ENCODE assay signal across 9 mouse cellular contexts in the genomic region with DNA sequence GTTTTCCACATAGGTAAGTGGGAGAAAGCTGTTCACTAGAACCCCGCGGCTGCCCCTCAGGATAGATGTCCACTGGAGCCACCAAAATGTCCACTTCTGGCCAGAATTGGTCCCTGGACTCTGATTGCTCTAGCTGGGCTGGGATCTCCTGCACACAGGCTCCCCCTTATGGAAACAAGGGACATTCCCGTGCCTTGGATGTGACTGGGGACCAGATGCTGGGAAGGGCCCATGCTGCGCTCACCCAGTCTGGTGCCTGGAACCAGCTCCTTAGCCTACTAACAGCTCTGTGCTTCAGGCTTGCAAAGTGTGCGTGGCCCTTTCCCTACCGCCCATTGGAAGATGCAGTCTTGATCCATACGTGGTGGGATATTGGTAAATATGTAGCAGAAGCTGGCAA.
A peak's percentile ranks its signal among the peaks of the same experiment; 100 is the strongest.
DNase-seq lines count a peak whose midpoint lies in the region; ATAC-seq and TF ChIP-seq lines count a peak whose summit lies in the region.
"Had no signal": no experiment of that assay in that cellular context is flagged by ENCODE, and none has a peak within 500 bp of the region (broad histone marks: within the 10 kb centered on the region; RNA-seq: fewer than 3 reads in every experiment).

No protein-coding gene starts in this region.

- H3K4me2 ChIP-seq in CH12.LX (ENCODE audit: insufficient read depth, low read depth, poor library complexity, severe bottlenecking): no peak overlapping the region
- H3K4me2 ChIP-seq: stomach, embryonic 15.5 days had no signal

- no peaks in the 10 kb centered on the region for H3K36me3 ChIP-seq in CH12.LX (replicated peaks in 1 of 2; ENCODE audit: control insufficient read depth in 1 of 2, insufficient read depth in 1 of 2, low read length in 1 of 2)
- H3K36me3 ChIP-seq: stomach, embryonic 15.5 days had no signal

- H3K27ac ChIP-seq in CH12.LX (ENCODE audit: insufficient read depth, low read depth): no peak overlapping the region
- H3K27ac ChIP-seq: stomach, embryonic 15.5 days had no signal

- dilution Hi-C loops in CH12.LX (cut with MboI; ENCODE audit: extremely low pct_ligation_motif_present, extremely low pct_unique_long_range_greater_than_20kb, low sequenced_read_pairs): no loop called here

- H3K27me3 ChIP-seq in CH12.LX (replicated peaks): peaks cover 29% of the 10 kb centered on the region
- H3K27me3 ChIP-seq: stomach, embryonic 15.5 days had no signal

- peak in 1 of 2 experiments; percentile 41; a peak in 2 of 4 replicates for TF ChIP-seq CTCF in CH12.LX (conservative IDR thresholded peaks at IDR 0.05 in 1 of 2, IDR thresholded peaks at IDR 0.05 in 1 of 2; ENCODE audit: low read depth in 2 of 2, low read length in 2 of 2)

- ATAC-seq in inflammation-experienced regulatory T-cells, adult 6 months: no peak

- peak; percentile 33 for TF ChIP-seq RAD21 in CH12.LX (IDR thresholded peaks at IDR 0.05; ENCODE audit: low read depth, low read length)

- no peak for DNase-seq in CH12.LX (ENCODE audit: extremely low read depth)
- peak; percentile 49 to 82 for DNase-seq in adrenal gland, adult (ENCODE audit: inconsistent age in 2 of 2, low spot score in 1 of 2)
- DNase-seq in embryo, embryonic 9.5 days (ENCODE audit: extremely low spot score): peak; percentile 42
- peak; percentile 10 for DNase-seq in heart, postnatal 25 days (ENCODE audit: low spot score)
- DNase-seq in layer of hippocampus, postnatal 10 days (ENCODE audit: low spot score in 2 of 2): peak; percentile 65 to 67
- DNase-seq in lung, postnatal 4 days: peak; percentile 39 to 49
- no peak for DNase-seq in T-cell, adult 2 months (ENCODE audit: low spot score)

- intact Hi-C loops in heart, postnatal 25 days (cut with DNase I): loop anchor here (1.0 to 10.0 kb wide), 3 partner anchors 151 to 332 kb away; no protein-coding TSS in a partner anchor

- in situ Hi-C loops in CH12.LX (cut with MboI; ENCODE audit: low pct_ligation_motif_present, low pct_unique_long_range_greater_than_20kb, low sequenced_read_pairs): no loop called here

- no peaks in the 10 kb centered on the region for H3K79me2 ChIP-seq in CH12.LX (replicated peaks; ENCODE audit: control insufficient read depth, extremely low read depth, insufficient read depth, poor library complexity, severe bottlenecking)

- no peak for TF ChIP-seq POLR2A in CH12.LX (IDR thresholded peaks at IDR 0.05; ENCODE audit: low read depth, low read length)

- H3K9me3 ChIP-seq in CH12.LX (replicated peaks; ENCODE audit: low read length): peaks cover 5% of the 10 kb centered on the region
- H3K9me3 ChIP-seq: stomach, embryonic 15.5 days had no signal

- TF ChIP-seq EP300 in CH12.LX (IDR thresholded peaks at IDR 0.05; ENCODE audit: low read length): no peak

- H3K9ac ChIP-seq in CH12.LX (ENCODE audit: insufficient read depth, low read depth): no peak overlapping the region
- H3K9ac ChIP-seq: stomach, embryonic 15.5 days had no signal

- H3K4me3 ChIP-seq in CH12.LX (replicated peaks in 1 of 3; ENCODE audit: low read depth in 2 of 3, low read length in 2 of 3, poor library complexity in 1 of 3): no peak overlapping the region
- H3K4me3 ChIP-seq: stomach, embryonic 15.5 days had no signal

- H3K4me1 ChIP-seq in CH12.LX (ENCODE audit: control insufficient read depth in 1 of 2, insufficient read depth in 2 of 2): peaks cover 0 to 6% of the 10 kb centered on the region in 2 experiments; a peak in 2 of 4 replicates
- H3K4me1 ChIP-seq: stomach, embryonic 15.5 days had no signal

TF ChIP-seq in CH12.LX, 34 proteins besides CTCF, POLR2A, EP300 and RAD21:
- TF ChIP-seq SMC3 (IDR thresholded peaks at IDR 0.05; ENCODE audit: low read depth, low read length) (peak; percentile 21; the same call in 1 of the 2 replicates), GABPA (IDR thresholded peaks at IDR 0.05; ENCODE audit: insufficient replicate concordance, low read depth, low read length) (no peak), MYC (IDR thresholded peaks at IDR 0.05; ENCODE audit: low read depth, low read length) (no peak)

Comparison
In these comparisons a context has a peak if more than half of its experiments do, and no peak if none do; other contexts are left out.
1. DNase-seq: peak in adrenal gland, adult (2 of 2), embryo, embryonic 9.5 days (single experiment), heart, postnatal 25 days (single experiment), layer of hippocampus, postnatal 10 days (2 of 2) and lung, postnatal 4 days (2 of 2); none in CH12.LX (single experiment) and T-cell, adult 2 months (single experiment).